Mouse (Mus musculus): ENCODE measurements around the gene 2610042L04Rik. TPM values are rescaled to one million over a fixed set of nuclear protein-coding genes. Genes with fewer than 3 reads are reported as not detected.

2610042L04Rik gene
- polyA plus RNA-seq (2014; fragmentation: Illumina TruSeq; extraction: RNeasy Lipid Tissue Mini Kit (QIAGEN cat#74804); ENCODE audit: insufficient read depth, low read depth, low replicate concordance) = not detected

DNA sequence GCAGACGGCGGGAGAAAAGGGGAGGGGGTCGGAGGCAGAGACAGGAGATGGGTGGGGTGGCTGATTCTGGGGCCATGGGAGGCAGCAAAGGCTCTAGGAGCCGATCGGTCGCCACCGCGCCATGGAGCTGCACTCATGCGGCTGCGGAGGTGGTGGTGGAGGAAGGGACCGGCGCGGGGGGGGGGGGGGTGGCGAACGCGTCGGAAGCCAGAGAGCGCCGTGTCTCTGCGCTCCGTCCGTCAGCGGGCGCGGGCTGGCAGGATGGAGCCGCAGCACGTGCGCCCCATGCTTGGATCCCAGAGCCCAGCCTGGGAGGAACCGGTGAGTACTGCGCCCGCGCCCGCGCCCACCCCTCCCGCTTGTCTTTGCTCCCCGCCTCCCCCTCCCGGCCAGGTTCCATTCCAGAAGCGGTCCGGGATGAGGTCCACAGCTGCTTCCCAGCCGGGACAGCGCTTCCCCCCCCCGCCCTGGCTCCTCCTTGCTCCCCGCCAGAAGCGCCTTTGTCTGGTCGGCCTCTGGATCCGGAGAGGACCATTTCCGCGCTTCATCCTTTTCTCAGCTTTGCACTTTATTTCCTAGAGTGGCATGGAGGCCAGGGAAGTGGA, at the start of gene 2610042L04Rik:
Gene 2610042L04Rik, plus strand, starts transcription at position 288 of the 605 bp plus-strand sequence.

DNA sequence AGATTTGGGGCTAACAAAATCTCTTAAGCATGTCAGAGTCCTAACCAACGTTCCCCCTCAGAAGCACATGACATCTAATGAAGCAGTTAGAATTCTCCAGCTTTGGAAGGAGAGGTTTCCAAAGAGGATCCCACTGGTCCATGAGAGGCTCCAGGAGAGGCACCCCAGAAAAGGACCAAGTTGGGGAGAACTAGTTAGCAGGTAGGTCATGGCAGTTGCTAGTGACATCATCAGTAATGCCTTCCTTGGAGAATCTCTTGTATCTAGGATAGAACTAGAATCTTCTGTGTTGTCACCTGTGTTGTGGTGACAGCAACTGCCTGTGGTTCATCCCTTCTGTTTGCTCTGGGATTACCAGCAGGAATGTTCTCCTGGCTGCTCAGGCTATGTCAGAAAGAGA, 17.6 kb upstream of the 2610042L04Rik start, which contains the start of gene Gm3149:
Gene Gm3149, plus strand, starts transcription at position 301 of the 400 bp plus-strand sequence.

DNA sequence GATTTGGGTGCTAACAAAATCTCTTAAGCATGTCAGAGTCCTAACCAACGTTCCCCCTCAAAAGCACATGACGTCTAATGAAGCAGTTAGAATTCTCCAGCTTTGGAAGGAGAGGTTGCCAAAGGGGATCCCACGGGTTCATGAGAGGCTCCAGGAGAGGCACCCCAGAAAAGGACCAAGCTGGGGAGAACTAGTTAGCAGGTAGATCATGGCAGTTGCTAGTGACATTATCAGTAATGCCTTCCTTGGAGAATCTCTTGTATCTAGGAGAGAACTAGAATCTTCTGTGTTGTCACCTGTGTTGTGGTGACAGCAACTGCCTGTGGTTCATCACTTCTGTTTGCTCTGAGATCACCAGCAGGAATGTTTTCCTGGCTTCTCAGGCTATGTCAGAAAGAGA, 62.7 kb downstream of the 2610042L04Rik start, which contains the start of gene Gm3159:
Gene Gm3159, plus strand, starts transcription at position 301 of the 400 bp plus-strand sequence.

Other genes with a start within 250 kb of the 2610042L04Rik start
- 0.12 TPM for gene Gm8108, start 224.2 kb upstream of the 2610042L04Rik start, polyA plus RNA-seq (2014; fragmentation: Illumina TruSeq; extraction: RNeasy Lipid Tissue Mini Kit (QIAGEN cat#74804); ENCODE audit: insufficient read depth, low read depth, low replicate concordance)
- gene Gm3127, start 169.7 kb upstream of the 2610042L04Rik start, polyA plus RNA-seq (2014; fragmentation: Illumina TruSeq; extraction: RNeasy Lipid Tissue Mini Kit (QIAGEN cat#74804); ENCODE audit: insufficient read depth, low read depth, low replicate concordance) = not detected
- gene Gm2974, start 152.2 kb upstream of the 2610042L04Rik start, polyA plus RNA-seq (2014; fragmentation: Illumina TruSeq; extraction: RNeasy Lipid Tissue Mini Kit (QIAGEN cat#74804); ENCODE audit: insufficient read depth, low read depth, low replicate concordance) = 0.15 TPM
- not detected for gene Gm3138, start 85.1 kb upstream of the 2610042L04Rik start, polyA plus RNA-seq (2014; fragmentation: Illumina TruSeq; extraction: RNeasy Lipid Tissue Mini Kit (QIAGEN cat#74804); ENCODE audit: insufficient read depth, low read depth, low replicate concordance)
- gene Gm3149, start 17.5 kb upstream of the 2610042L04Rik start, polyA plus RNA-seq (2014; fragmentation: Illumina TruSeq; extraction: RNeasy Lipid Tissue Mini Kit (QIAGEN cat#74804); ENCODE audit: insufficient read depth, low read depth, low replicate concordance) = not detected
- not detected for gene Gm3159, start 62.8 kb downstream of the 2610042L04Rik start, polyA plus RNA-seq (2014; fragmentation: Illumina TruSeq; extraction: RNeasy Lipid Tissue Mini Kit (QIAGEN cat#74804); ENCODE audit: insufficient read depth, low read depth, low replicate concordance)
- not detected for gene Gm3164, start 80.7 kb downstream of the 2610042L04Rik start, polyA plus RNA-seq (2014; fragmentation: Illumina TruSeq; extraction: RNeasy Lipid Tissue Mini Kit (QIAGEN cat#74804); ENCODE audit: insufficient read depth, low read depth, low replicate concordance)
- not detected for gene Gm3173, start 96.2 kb downstream of the 2610042L04Rik start, polyA plus RNA-seq (2014; fragmentation: Illumina TruSeq; extraction: RNeasy Lipid Tissue Mini Kit (QIAGEN cat#74804); ENCODE audit: insufficient read depth, low read depth, low replicate concordance)
- not detected for gene Gm3182, start 147.0 kb downstream of the 2610042L04Rik start, polyA plus RNA-seq (2014; fragmentation: Illumina TruSeq; extraction: RNeasy Lipid Tissue Mini Kit (QIAGEN cat#74804); ENCODE audit: insufficient read depth, low read depth, low replicate concordance)
- gene Gm3047, start 220.6 kb downstream of the 2610042L04Rik start, polyA plus RNA-seq (2014; fragmentation: Illumina TruSeq; extraction: RNeasy Lipid Tissue Mini Kit (QIAGEN cat#74804); ENCODE audit: insufficient read depth, low read depth, low replicate concordance) = not detected

All from lung, adult 10 weeks (tissue).